9 mouse cellular contexts compared by ENCODE assay signal in the genomic region with DNA sequence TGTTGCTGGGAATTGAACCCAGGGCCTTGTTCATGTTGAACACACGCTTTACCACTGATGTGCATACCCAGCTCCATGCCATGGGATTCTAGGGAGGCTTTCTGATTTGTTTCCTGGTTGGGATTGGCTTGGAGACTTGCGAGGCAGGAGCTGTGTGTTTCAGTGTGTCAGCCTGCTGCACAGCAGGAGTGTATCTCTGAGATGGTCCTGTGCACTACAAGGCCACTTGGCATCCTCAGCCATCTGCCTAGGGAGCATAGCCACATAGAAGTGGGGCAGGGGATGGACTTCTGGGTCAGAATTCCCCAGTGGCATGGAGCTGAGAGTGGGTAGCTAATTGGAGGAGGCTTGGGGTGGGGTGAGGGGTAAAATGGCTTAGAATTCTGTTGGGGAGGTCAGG.
DNase-seq lines count a peak whose midpoint lies in the region; ATAC-seq and TF ChIP-seq lines count a peak whose summit lies in the region.
"Had no signal": no experiment of that assay in that cellular context is flagged by ENCODE, and none has a peak within 500 bp of the region (broad histone marks: within the 10 kb centered on the region; RNA-seq: fewer than 3 reads in every experiment).

No protein-coding gene starts in this region.

- no peak for TF ChIP-seq EP300 in heart, adult 2 months (IDR thresholded peaks at IDR 0.05; ENCODE audit: insufficient read depth, low read depth, low read length)
- TF ChIP-seq EP300 in lung, postnatal 0 days (IDR thresholded peaks at IDR 0.05): no peak
- no peak for TF ChIP-seq EP300 in heart, postnatal 0 days (IDR thresholded peaks at IDR 0.05; ENCODE audit: low read depth)

- intact Hi-C loops in heart, adult 2 months (cut with DNase I): loop anchor here (5.0 to 10.0 kb wide), 2 partner anchors 117 to 364 kb away; no protein-coding TSS in a partner anchor
- intact Hi-C loops in heart, postnatal 10 days (cut with DNase I): loop anchor here (2.0 kb wide), 1 partner anchor 104 kb away; the partner anchor contains the start of gene Heg1

- peaks cover 12% of the 10 kb centered on the region for H3K36me3 ChIP-seq in heart, adult 2 months (ENCODE audit: control insufficient read depth, insufficient read depth, low read length)
- H3K36me3 ChIP-seq in lung, postnatal 0 days (ENCODE audit: insufficient read depth, low read length): no peaks in the 10 kb centered on the region
- H3K36me3 ChIP-seq in heart, postnatal 0 days (replicated peaks; ENCODE audit: control insufficient read depth, insufficient read depth, low read length): no peaks in the 10 kb centered on the region
- H3K36me3 ChIP-seq in neural tube, embryonic 14.5 days (ENCODE audit: control insufficient read depth, insufficient read depth, low read length): no peaks in the 10 kb centered on the region

- no peak overlapping the region for H3K4me2 ChIP-seq in lung, postnatal 0 days (replicated peaks; ENCODE audit: low read depth, low read length)
- H3K4me2 ChIP-seq in heart, postnatal 0 days (ENCODE audit: low read depth, low read length): no peak overlapping the region
- H3K4me2 ChIP-seq in neural tube, embryonic 14.5 days (ENCODE audit: low read depth, low read length): no peak overlapping the region

- peaks cover 45% of the 10 kb centered on the region for H3K4me1 ChIP-seq in heart, adult 2 months (ENCODE audit: control insufficient read depth, insufficient read depth, low read length)
- peaks cover 26% of the 10 kb centered on the region; the same call in 1 of the 2 replicates for H3K4me1 ChIP-seq in lung, postnatal 0 days (ENCODE audit: insufficient read depth, low read depth, low read length)
- H3K4me1 ChIP-seq in lung, adult 2 months (ENCODE audit: control insufficient read depth, insufficient read depth, low read length): peaks cover 35% of the 10 kb centered on the region
- H3K4me1 ChIP-seq in heart, postnatal 0 days (ENCODE audit: control insufficient read depth, insufficient read depth): peaks cover 84% of the 10 kb centered on the region
- H3K4me1 ChIP-seq in neural tube, embryonic 14.5 days (ENCODE audit: control insufficient read depth, insufficient read depth, low read length): 0 out of 2 replicates have a peak, but pooled peaks cover 2% of the 10 kb centered on the region

- 52% methylated on average over 2 of the region's 2 CpGs for WGBS in heart, adult 2 months
- WGBS in lung, postnatal 0 days: 60% methylated on average over 2 of the region's 2 CpGs
- WGBS in lung, adult 2 months: 56% methylated on average over 2 of the region's 2 CpGs
- WGBS in heart, postnatal 0 days: 56% methylated on average over 2 of the region's 2 CpGs
- 81% methylated on average over 2 of the region's 2 CpGs for WGBS in neural tube, embryonic 14.5 days

- H3K27ac ChIP-seq in heart, adult 2 months: peak overlapping the region; percentile 90
- peak overlapping the region; percentile 95 for H3K27ac ChIP-seq in lung, postnatal 0 days (ENCODE audit: low read length)
- H3K27ac ChIP-seq in heart, postnatal 0 days (ENCODE audit: low read depth): peak overlapping the region; percentile 92
- H3K27ac ChIP-seq in neural tube, embryonic 14.5 days (ENCODE audit: low read depth, low read length): peak overlapping the region; percentile 30; the same call in 1 of the 2 replicates

- TF ChIP-seq POLR2A in heart, adult 2 months (IDR thresholded peaks at IDR 0.05; ENCODE audit: insufficient read depth, low read depth, low read length): no peak
- no peak for TF ChIP-seq POLR2A in lung, adult 2 months (IDR thresholded peaks at IDR 0.05; ENCODE audit: borderline replicate concordance, extremely low read depth, low read depth, low read length)

- H3K9ac ChIP-seq in heart, adult 2 months (ENCODE audit: low read depth, low read length): no peak overlapping the region
- H3K9ac ChIP-seq in lung, postnatal 0 days (replicated peaks; ENCODE audit: low read depth): no peak overlapping the region
- no peak overlapping the region for H3K9ac ChIP-seq in heart, postnatal 0 days (replicated peaks; ENCODE audit: low read depth, low read length)
- H3K9ac ChIP-seq in neural tube, embryonic 14.5 days (replicated peaks; ENCODE audit: low read depth, low read length): no peak overlapping the region

- H3K27me3 ChIP-seq in heart, adult 2 months (ENCODE audit: control insufficient read depth, insufficient read depth, low read length): no peaks in the 10 kb centered on the region
- no peaks in the 10 kb centered on the region for H3K27me3 ChIP-seq in lung, postnatal 0 days (replicated peaks; ENCODE audit: insufficient read depth, low read length)
- H3K27me3 ChIP-seq in heart, postnatal 0 days (ENCODE audit: control insufficient read depth, insufficient read depth, low read length): no peaks in the 10 kb centered on the region
- no peaks in the 10 kb centered on the region for H3K27me3 ChIP-seq in neural tube, embryonic 14.5 days (ENCODE audit: control insufficient read depth, insufficient read depth, low read length)

- ATAC-seq in lung, postnatal 0 days: no peak
- ATAC-seq in heart, postnatal 0 days (ENCODE audit: insufficient read depth, low read depth): no peak
- peak; percentile 15; the same call in 1 of the 2 replicates for ATAC-seq in neural tube, embryonic 14.5 days (ENCODE audit: low read depth)

- H3K4me3 ChIP-seq in heart, adult 2 months: no peak overlapping the region
- H3K4me3 ChIP-seq in lung, postnatal 0 days (ENCODE audit: low read depth, low read length): no peak overlapping the region
- no peak overlapping the region for H3K4me3 ChIP-seq in lung, adult 2 months (replicated peaks; ENCODE audit: extremely low read depth, low read depth, low read length)
- H3K4me3 ChIP-seq in heart, postnatal 0 days (ENCODE audit: low read depth, low read length): no peak overlapping the region
- H3K4me3 ChIP-seq in neural tube, embryonic 14.5 days (ENCODE audit: low read depth, low read length): no peak overlapping the region
- H3K4me3 ChIP-seq: left cerebral cortex, adult 2 months had no signal

- no peaks in the 10 kb centered on the region for H3K9me3 ChIP-seq in lung, postnatal 0 days (ENCODE audit: low read length)
- no peaks in the 10 kb centered on the region for H3K9me3 ChIP-seq in heart, postnatal 0 days (replicated peaks; ENCODE audit: control insufficient read depth, low read length)
- no peaks in the 10 kb centered on the region for H3K9me3 ChIP-seq in neural tube, embryonic 14.5 days (ENCODE audit: control insufficient read depth, low read length)

- no peak for DNase-seq in heart, adult 2 months
- DNase-seq in heart, postnatal 10 days: no peak
- DNase-seq in lung, postnatal 0 days (ENCODE audit: low spot score): no peak
- no peak for DNase-seq in lung, adult 2 months
- no peak for DNase-seq in heart, postnatal 0 days (ENCODE audit: low spot score)
- no peak for DNase-seq in left cerebral cortex, adult 18-20 months (ENCODE audit: low spot score in 2 of 2)
- DNase-seq in adrenal gland, adult (ENCODE audit: inconsistent age in 2 of 2, low spot score in 1 of 2): no peak

- no peak for TF ChIP-seq CTCF in heart, adult 2 months (IDR thresholded peaks at IDR 0.05)
- TF ChIP-seq CTCF in lung, postnatal 0 days (IDR thresholded peaks at IDR 0.05): no peak
- no peak for TF ChIP-seq CTCF in lung, adult 2 months (IDR thresholded peaks at IDR 0.05; ENCODE audit: insufficient read depth, low read length)
- TF ChIP-seq CTCF in heart, postnatal 0 days (IDR thresholded peaks at IDR 0.05; ENCODE audit: low read depth): no peak

- H3K79me2 ChIP-seq in heart, adult 2 months (replicated peaks; ENCODE audit: control insufficient read depth, insufficient read depth, low read length): no peaks in the 10 kb centered on the region

Comparison
In these comparisons a context has a peak if more than half of its experiments do, and no peak if none do; other contexts are left out.
1. H3K27ac ChIP-seq: peak in every context shown above with its lines; median percentile 95 in lung, postnatal 0 days; 92 in heart, postnatal 0 days; 90 in heart, adult 2 months; 30 in neural tube, embryonic 14.5 days.